Mouse (Mus musculus) 416B (cell line): ENCODE measurements at regions not wholly inside any gene's neighbourhood (a gene's known extent, or its start where the extent isn't known, plus 50 kb on each side); places are given as distances from the start of the nearest gene placed in this dataset.

ENCODE experiments used
- DNase-seq: peaks from one replicate; pipeline ENCODE4 v3.0.0; 2011; ENCODE audit warnings: low read depth

DNA sequence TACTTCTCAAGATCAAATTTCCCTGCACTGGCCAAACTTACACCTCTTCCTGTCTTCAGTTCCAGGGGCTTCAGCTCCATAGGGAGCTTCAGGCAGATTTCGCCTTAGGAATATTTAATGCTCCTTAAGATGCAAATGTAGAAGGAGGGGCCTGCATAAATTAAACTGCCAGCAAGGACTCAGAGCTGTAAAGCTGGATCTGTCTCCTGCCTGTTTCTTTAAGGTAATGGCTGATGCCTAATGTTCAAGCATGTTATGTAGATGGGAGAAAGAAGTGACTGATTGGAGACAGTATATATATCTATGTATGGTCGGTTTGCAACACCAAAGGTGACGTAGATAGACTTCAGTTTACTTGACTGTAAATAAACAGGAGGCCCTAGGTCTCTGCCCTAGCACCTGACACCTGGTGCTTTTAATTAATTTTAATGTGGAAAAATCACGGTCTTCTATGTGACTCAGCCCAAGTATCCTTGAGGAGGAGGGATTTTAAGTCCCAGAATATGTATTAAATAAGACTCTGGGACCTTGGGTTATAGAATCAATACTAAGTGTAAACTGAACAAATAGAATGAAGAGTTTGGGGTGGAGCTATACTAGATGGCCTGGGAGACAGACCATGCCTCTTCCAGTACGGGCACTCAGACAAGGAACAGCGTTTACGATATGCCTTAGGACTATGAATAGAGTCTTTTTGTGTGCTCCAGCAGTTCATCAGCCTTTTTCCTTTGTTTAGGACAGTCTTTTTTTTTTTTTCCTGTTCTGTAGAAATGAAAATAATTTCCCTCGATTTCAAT lies 651.7 kb upstream of the Lmcd1 start:
- no peak for DNase-seq

DNA sequence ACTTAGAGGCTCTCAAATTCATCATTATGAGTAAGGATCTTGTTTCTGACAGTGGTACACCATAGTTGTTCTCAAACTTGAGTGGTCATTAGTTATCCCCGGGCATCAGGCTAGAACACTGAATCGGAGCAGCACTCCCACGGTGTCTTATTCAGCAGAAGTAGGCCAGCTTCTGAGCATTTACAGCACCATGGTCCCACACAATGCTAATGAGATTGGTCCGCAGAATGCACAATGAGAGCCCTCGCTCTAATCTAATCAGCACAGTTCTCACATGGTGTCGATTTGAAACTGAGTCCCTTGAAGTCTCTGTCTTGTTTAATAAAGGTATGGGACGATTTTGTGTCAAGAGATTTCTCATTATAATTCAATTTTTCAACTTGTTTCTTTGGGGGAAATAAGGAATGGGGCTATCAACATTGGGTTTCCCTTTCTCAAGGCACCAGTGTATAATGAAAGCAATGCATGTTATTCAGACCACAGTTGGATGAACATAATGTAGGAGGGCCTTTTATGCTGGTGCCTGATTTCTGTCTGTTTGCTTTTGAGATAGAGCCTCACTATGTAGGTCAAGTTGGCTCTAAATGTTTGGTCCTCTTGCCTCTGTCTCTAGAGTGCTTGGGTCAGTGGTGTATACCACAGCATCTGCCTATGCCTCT lies 650.9 kb upstream of the Lmcd1 start:
- no peak for DNase-seq

DNA sequence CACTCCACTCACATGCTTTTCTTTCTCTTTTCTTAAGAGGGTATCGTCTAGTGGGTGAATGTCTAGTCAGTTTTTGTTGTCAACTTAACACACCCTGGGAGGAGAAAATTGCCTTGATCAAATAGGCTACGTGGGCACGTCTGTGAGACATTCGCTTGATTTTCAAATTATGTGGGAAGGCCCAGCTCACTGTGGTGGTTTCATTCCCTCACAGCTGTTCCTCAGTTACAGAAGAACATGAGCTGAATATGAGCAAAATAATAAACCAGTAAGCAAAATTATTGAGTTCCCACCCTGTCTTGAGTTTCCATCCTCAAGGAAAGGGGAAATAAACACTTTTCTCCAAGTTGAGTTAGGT lies 650.4 kb upstream of the Lmcd1 start:
- no peak for DNase-seq

DNA sequence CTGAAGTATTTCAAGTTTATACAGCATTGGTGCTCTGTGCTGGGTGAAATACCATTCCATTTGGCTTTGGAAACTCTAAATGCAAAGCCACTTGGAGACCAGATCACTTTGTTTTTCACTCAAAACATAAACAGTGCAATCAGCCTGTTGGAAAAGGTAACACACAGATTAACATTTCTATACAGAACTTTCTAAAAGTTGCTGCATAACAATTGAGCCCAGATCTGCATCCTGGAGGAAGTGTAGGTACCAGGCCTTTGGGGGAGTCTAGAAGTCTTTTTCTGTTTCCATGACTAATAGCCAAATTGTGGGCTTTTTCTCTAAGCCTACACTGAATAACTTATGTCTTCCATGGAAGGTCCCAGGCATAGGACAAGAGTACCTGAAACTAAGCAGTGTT lies 648.1 kb upstream of the Lmcd1 start:
- no peak for DNase-seq

DNA sequence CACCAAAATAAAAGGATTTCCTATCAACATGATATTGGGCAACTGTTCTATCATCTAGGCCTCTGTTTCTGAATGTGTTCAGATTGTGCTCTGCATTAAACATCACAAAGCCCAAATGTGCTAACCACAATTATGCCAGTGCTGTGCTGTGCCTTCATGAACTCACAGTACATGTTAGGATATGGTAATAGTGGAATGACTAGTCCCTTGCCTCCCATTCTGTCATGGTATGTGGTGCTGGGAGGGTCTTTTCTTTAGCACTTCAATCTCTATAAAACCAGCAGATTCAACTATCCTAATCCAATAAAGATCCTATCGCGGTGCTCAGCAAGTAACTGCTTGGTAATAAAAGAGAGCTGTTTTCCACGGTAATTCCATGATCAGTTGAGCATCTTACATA lies 620.8 kb upstream of the Lmcd1 start:
- no peak for DNase-seq

DNA sequence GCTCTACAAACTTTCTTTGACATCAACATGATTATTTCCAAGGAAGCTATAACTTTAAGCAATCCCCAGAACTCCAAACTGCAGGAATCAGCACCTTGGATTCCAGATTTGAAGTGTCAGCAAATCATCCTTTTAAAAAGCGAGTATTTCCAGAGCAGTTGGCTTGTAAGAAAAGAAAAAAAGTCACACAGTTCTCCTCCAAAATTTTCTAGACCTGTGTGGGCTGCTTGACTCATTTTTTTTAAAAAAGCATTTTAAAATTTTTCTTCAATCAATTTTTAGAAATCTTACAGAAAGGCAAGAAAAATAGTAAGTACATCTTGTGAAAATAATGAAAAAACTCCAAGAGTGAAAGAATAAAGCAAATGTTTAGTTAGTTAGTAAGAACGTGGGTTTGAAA lies 613.6 kb upstream of the Lmcd1 start:
- no peak for DNase-seq

DNA sequence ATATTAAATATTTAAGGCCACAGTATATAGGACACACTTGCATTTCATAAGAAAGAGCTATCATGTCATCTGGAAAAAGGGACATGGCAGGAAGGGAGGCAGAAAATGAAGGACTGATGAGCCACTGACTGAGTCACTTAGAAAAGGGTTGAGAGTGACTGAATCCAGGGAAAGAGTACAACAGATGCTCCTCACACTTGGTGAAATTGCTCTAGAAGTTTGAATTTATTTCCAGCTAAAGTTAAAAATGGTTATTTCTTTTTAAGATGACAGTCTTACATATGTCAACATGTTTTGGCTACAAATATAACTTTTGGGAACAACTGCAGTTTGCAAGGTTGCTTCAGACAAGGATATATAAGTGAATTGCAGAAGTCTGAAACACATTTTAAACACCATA lies 609.0 kb upstream of the Lmcd1 start:
- no peak for DNase-seq

DNA sequence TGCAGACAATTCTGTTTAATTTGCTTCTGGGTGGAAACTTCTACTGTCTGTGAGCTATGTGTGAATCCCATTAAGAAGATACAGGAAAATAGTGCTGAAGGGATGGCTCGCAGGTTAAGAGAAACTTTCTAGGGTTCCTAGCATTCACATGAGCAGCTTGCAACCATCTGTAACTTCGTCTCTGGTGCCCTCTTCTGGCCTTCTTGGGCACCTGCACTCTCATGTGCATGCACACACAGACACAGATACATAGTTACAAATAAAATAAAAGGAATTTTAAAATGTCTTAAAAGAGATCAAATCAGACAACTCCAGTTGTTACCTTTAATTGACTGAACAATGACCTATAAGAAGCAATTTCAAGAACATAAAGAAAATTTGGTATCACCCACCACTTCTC lies 588.6 kb upstream of the Lmcd1 start:
- no peak for DNase-seq

DNA sequence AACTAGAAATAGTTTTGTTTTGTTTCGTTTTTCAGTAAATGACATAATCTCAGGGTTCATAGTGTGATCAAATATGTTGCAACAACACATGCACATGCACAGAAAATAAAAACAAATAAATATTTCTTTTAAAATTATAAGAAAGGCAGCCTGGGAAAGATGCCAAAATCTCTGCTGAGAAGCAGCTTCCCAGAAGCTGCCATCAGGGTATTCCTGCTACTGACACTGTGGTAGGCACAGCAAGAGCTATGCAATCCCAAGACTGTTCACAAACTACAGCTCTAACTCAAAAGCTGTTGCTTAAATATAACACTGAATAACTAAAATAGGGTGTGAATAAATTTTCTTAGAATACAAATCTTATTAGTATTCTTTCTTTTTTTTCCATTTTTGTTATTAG lies 570.7 kb upstream of the Lmcd1 start:
- DNase-seq: no peak

DNA sequence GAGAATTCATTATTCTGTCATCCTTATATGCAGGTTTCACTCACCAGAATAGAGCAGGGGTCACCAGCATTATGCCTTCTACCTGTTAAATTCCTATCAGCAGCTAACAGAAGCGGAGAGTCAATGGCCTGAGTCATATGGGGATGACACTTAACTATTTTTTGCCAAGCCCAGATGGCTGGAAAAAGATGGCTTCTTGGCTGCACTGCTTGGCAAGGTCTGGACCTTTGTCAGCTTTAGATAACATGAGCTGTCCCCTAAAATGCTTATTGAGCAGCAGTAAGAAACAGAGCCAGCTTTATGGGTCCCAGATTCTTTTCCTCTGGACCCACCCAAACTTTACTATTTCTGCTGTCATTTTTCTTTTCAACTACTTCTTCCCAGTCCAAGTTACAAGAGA lies 565.3 kb upstream of the Lmcd1 start:
- DNase-seq: no peak

DNA sequence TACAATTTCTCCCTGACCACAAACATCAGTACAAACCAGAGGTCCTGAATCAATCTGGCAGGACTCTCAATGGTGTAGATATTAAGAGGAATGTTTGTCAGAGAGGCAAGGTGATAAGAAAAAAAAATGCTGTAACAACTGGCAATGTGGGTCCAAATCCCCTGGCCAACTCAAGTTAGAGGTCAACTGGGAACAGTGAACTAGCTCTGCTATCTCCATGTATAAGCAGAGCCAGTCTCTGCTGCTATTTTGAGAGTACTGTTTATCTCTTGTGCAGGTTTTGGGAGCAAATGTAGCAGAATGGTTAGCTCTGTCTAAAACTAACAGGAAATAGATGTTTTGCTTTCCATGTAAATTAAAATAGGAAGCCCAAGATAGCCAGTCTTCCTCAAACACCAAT lies 547.6 kb upstream of the Lmcd1 start:
- no peak for DNase-seq

DNA sequence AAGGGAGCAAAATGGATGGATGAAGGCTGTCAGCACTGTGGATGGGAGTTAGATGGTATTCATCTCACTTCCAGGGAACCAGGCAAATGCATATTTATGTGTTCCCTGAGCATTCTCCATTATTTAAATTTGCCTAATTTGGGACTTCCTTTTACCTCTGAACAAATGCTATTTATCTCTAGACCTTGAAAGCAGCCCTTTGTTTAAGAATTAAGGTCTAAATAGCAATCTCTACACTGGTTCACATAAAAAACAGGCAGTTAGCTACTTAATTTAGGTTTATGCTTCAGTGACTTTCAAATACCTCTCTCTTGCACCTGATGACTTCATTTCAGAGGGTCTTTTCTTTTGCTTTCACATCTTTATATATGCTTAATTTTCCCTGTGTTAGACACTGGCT lies 543.2 kb upstream of the Lmcd1 start:
- DNase-seq: no peak

DNA sequence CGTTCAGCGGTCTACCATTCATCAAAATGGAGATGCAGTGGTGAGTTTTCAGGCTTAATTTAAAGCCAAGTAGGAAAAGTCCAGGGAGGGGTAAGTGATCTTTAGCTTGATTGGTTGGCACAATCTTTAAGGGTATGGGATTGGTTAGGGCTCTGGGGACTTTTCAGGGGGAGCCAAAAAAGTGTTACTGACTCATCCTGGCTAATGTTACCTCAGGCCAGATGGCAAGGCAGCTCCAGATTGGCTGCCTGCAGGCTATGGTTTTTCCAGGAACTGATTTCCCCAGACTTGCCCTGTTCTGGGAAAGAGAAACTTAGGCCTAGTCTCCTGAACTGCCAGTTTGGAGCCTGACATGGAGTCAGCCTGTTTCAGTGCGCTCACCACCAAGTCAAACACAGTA lies 539.6 kb upstream of the Lmcd1 start:
- no peak for DNase-seq

DNA sequence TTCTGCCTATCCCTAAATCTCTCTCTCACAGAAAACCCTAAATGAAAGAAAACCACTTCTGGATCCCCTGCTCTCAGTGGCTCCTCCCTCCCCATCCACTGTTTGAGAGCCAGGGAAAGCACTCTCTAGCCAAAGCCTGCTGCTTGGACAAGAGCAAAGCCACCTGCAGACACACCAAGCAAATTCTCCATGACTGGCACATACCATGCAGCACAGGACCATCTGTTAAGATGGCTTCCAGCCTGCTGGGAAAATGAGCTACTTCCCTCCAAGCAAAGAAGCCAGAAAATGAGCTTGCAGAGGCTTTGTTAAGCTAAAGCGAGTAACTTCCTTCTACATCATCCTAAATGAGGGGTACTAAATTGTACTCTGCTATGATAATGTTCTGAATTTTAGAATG lies 534.6 kb upstream of the Lmcd1 start:
- DNase-seq: no peak

DNA sequence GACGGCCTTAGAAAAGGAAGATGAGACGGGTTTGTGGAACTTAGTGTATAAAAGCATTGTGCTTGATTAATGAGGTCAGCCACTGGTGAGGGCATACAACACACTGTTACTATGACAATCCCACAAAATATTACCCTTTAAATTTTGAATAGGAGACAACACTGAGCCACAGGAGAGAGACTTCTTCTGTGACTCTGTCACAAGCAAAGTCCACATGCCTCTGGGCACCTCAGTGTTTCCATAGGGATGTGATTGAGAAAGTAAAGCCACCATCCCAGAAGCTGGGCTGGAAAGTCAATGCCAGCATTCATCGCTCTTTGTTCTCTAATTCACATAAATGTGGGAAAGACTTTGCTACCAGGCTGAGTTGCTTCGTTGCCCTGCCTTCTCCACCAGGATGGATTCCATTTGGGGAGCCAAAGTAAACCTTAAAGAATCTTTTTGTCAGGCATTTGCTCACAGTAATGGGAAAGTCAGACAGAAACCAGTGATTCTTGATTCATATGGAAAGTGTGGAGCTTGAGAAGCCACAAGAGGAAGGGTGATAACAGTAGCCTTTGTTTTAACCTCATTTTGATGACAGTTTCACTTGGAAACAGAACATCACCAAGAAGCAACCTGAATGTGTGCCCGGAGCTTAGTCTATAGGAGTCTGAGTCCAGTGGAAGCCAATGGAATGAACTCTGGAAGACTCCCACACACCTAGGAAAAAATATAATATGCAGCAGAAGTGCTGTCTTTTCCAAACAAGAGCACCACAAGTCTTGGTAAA lies 491.7 kb upstream of the Lmcd1 start:
- no peak for DNase-seq

DNA sequence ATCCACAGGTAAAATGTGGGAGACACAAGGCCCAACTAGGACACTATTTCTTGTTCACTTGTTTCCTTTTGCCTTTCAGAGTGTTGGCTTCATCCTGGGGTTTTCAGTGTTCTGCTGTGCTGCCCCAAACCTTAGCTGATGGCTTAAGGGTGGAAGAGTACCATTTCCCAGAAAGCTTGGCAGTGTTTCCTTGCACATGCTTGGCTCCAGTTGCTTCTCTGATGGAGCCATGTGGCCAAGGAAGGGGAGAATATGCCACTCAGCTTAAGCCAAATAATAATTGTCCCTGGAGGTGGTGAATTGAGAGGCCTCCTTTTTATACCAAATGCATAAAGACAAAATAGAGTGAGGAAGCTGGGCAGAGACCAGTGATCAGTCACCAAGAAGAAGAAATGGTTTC lies 464.9 kb upstream of the Lmcd1 start:
- no peak for DNase-seq

DNA sequence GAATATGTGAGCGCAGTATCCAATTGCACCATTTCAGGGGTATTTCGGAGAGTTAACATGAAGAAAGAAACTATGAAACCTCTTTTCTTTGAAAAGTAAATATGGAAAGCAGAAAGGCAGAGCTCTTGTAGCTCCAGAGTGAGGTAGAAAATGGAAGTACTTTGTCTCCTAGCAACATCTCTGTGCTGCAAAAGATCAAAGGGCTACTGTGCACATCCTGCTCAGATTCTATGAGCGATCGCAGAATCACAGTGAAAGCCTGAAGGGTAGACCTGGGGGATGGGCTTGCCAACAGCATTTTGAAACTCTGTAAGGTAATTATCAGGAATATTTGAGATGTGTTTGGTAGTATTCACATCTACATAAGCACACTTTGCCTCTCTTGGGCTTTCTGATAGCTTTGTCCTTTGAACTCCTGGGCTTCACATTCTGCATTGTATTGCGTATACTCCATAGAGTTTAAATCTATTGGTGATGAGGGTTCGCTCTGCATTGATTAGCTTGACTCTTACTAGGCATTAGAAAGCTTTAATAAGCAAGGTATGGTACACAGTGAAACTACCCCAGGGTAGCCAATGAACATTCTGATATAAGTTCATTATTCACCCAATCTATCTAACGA lies 459.5 kb upstream of the Lmcd1 start:
- DNase-seq: no peak

DNA sequence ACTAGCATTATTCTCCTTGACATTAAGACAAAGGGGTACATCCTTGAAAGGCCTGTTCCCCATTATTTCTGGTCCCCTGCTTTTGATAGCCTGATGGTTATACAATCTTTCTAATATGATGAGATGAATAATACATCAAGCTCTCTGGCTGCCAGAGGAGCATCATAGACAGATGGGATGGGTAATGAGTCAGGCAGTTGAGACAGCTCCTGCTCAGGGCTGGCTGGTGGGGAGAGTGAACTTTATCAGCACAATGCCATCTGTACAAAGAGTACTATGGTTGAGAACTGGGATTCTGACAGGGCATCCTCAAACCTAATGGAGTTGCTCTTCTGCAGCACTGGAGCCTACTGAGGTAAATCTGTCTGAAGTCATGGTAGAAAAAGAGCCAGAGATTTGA lies 458.4 kb upstream of the Lmcd1 start:
- no peak for DNase-seq

DNA sequence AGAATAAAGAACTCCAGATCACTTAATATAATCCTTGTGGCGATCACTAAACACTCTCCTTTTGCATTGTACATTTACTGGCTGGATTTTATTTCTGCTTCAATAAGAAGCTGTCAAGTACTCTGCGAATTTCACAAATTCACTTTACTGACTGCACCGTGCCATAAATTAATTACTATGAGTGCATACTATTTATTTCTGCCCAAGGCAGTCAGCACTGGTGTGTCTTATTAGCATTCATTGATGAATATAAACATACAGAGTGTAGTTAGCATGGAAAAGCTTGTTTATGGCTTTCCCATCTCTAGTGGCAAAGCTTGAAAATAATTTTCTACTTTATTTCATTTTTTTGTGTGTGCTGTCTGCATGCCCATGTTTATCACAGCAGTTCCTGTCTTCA lies 453.3 kb upstream of the Lmcd1 start:
- DNase-seq: no peak

DNA sequence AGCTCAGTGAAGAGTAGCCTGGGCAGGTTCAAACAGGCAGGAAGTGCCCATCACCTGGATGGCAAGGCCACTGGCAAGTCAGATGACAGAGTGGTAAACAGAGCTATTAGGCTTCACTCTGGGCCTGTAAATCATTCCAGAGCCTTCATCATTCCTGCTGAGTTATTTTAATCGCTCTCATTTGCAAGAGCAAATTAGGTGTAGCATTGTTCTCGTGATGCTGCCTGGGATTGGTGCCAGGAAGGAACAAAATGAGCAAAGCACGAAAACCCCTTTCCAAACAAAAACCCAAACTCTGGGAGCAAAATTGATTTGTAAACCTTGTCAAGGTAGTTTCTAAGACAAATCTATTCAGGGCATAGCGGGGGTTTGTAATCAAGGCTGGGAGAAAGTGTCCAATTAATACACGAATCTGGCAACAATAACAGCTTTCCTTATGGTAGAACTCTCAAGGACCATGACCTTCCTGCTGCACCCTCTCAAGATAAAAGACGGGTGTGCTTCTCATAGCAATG lies 429.2 kb upstream of the Lmcd1 start:
- no peak for DNase-seq

DNA sequence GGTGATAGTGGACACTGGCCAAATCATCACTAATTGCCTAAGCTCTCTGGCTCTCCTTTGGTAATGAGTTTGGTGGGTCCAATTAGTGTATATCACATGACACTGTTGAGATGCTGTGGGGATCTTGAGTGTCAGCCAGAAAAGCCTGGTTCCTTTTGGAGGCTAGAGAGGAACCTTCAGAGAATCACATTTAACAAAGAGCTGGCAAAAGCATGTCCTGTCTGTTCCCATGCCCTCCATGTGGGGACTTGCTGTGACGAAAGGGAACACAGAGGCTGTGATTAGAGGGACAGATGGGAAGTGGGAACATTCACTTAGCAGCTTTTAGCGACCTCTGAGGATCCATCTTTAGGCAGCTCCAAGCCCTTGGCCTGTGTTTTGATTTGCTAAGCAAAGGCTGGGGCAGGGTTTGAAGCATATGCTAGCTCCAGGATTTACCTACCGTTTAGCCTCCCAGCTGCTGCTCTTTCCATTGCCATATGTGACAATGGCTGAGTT lies 407.4 kb upstream of the Lmcd1 start:
- no peak for DNase-seq

DNA sequence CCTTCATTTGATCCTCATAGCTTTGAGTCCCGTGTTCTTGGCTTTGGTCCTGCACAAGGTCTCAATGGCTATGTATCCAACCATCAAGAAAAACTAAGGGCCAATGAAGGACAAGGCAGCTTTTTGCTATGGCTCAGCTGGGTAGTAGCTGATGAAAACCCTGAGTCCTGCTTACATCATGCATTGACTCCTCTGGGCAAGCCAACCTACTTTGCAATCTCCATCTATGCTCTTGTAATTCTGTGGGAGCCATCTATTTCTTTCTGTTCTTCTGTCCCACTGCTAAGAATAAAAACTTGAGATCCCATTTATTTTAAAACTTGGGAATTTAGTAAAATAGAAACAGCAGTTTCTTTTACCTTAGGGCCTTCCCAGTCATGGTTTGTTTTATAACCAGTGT lies 391.0 kb upstream of the Lmcd1 start:
- no peak for DNase-seq

DNA sequence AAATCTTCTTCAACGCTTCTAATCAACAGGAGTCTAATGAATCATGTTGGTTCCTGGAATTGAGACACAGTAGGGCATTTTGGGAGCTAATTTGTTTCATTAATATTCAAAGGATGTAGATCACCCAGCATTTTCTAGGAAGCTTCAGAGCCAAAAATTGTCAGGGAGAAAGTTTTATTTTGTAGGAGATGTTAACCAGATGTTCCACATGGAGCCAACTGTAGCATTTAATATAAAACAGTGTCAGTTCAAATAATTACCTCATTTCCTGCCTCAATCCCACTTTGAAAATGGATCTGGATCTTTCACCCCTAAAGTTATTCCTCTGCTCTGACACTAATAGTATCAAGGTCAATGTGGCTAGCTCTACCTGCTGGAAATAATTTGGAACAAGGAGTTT lies 389.6 kb upstream of the Lmcd1 start:
- no peak for DNase-seq
